Mouse (Mus musculus): ENCODE measurements around the gene Daam1. TPM values are rescaled to one million over a fixed set of nuclear protein-coding genes. Genes with fewer than 3 reads are reported as not detected.
A peak's percentile ranks its signal among the peaks of the same experiment; 100 is the strongest.

Gene Daam1
- polyA plus RNA-seq, 1 experiment from 2014 or later: 20.9 TPM

- Histone ChIP-seq H3K9me3 (ENCODE audit: control insufficient read depth, low read length) (no peaks in the 10 kb centered on the region), H3K27me3 (ENCODE audit: control insufficient read depth, insufficient read depth, low read length) (no peaks in the 10 kb centered on the region), H3K4me3 (ENCODE audit: low read depth, low read length) (no peak overlapping the region), H3K36me3 (ENCODE audit: control insufficient read depth, insufficient read depth, low read length) (no peaks in the 10 kb centered on the region), H3K4me2 (ENCODE audit: low read depth) (no peak overlapping the region), H3K4me1 (ENCODE audit: control insufficient read depth, insufficient read depth, low read length) (no peaks in the 10 kb centered on the region; the same call in 1 of the 2 replicates), H3K9ac (ENCODE audit: low read length) (no peak overlapping the region), H3K27ac (ENCODE audit: low read depth, low read length) (no peak overlapping the region)
- ATAC-seq (ENCODE audit: insufficient read depth, low FRiP score, low TSS enrichment) (no peak), DNase-seq (ENCODE audit: low spot score) (no peak)
- WGBS: 81% methylated on average over 5 of the region's 5 CpGs
Observed at GRCm38 (mm10) chr12:71859096-71859495, 28.2 kb downstream of the Daam1 start.

DNA sequence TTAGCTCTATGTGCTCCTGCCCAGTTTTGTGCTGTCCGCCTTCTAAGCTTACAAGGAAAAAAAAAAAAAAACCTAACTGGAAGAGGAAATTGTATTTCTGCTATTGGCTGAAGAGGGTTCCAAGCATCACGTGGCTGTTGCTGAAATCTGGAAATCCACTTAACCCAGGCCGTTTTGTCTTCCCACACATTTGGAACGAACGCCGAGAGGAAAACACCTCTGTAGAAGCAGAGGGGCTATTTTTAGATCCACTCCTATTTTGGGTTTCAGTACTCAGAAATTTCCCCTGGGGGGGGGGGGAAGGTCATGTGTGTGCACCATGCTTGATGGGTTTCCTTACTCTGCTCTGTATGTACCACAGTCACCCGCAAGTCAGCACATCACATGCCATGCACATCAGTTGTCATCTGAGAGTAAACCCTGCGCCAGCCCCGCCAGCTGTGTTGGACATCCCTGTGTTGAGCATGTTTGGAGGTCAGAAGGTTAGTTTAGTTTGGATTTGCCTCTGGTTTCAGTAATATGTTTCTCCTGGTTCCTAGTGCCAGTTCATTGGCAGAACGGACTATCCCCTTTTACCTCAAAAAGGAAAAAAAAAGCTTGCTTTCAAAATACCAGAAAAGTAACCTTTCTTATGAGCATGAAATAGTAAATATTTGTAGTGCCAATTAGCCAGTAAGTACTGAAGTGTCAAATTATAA, 33.1 kb downstream of the Daam1 start:
- Histone ChIP-seq H3K4me3 (ENCODE audit: low read depth, low read length) (no peak overlapping the region), H3K9ac (ENCODE audit: low read length) (no peak overlapping the region), H3K36me3 (ENCODE audit: control insufficient read depth, insufficient read depth, low read length) (no peaks in the 10 kb centered on the region), H3K4me1 (ENCODE audit: control insufficient read depth, insufficient read depth, low read length) (no peaks in the 10 kb centered on the region), H3K9me3 (ENCODE audit: control insufficient read depth, low read length) (no peaks in the 10 kb centered on the region), H3K27me3 (ENCODE audit: control insufficient read depth, insufficient read depth, low read length) (no peaks in the 10 kb centered on the region), H3K4me2 (ENCODE audit: low read depth) (no peak overlapping the region), H3K27ac (ENCODE audit: low read depth, low read length) (no peak overlapping the region)
- WGBS: 59% methylated on average over 10 of the region's 10 CpGs
- DNase-seq (ENCODE audit: low spot score) (peak; percentile 26), ATAC-seq (ENCODE audit: insufficient read depth, low FRiP score, low TSS enrichment) (no peak)

DNA sequence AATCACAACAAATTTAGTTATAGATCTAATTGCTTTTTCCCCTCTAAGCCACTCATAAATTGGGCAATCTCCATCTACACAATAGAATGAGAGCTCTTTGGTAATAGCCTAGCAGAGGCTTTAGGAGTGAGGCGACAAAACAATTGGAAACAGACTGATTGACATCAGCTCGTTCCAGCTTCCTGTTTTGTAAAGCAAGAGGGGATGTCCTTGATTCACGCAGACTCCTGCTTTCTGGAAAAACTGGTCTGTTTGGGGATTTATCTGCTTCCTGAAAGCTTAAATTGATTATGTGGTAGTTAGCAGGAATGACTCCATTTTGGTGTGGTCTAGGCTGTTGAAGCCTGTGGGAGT, 33.6 kb downstream of the Daam1 start:
- ATAC-seq (ENCODE audit: insufficient read depth, low FRiP score, low TSS enrichment) (no peak), DNase-seq (ENCODE audit: low spot score) (no peak)
- Histone ChIP-seq H3K36me3 (ENCODE audit: control insufficient read depth, insufficient read depth, low read length) (no peaks in the 10 kb centered on the region), H3K9ac (ENCODE audit: low read length) (no peak overlapping the region), H3K27me3 (ENCODE audit: control insufficient read depth, insufficient read depth, low read length) (no peaks in the 10 kb centered on the region), H3K4me2 (ENCODE audit: low read depth) (no peak overlapping the region), H3K4me1 (ENCODE audit: control insufficient read depth, insufficient read depth, low read length) (no peaks in the 10 kb centered on the region), H3K27ac (ENCODE audit: low read depth, low read length) (no peak overlapping the region), H3K9me3 (ENCODE audit: control insufficient read depth, low read length) (no peaks in the 10 kb centered on the region), H3K4me3 (ENCODE audit: low read depth, low read length) (no peak overlapping the region)
- 26% methylated on average over 3 of the region's 3 CpGs for WGBS

GRCm38 (mm10) chr12:71865937-71866336, 35.1 kb downstream of the Daam1 start:
- Histone ChIP-seq H3K4me2 (ENCODE audit: low read depth) (no peak overlapping the region), H3K9ac (ENCODE audit: low read length) (no peak overlapping the region), H3K9me3 (ENCODE audit: control insufficient read depth, low read length) (no peaks in the 10 kb centered on the region), H3K4me3 (ENCODE audit: low read depth, low read length) (no peak overlapping the region), H3K36me3 (ENCODE audit: control insufficient read depth, insufficient read depth, low read length) (no peaks in the 10 kb centered on the region), H3K27me3 (ENCODE audit: control insufficient read depth, insufficient read depth, low read length) (no peaks in the 10 kb centered on the region), H3K4me1 (ENCODE audit: control insufficient read depth, insufficient read depth, low read length) (no peaks in the 10 kb centered on the region), H3K27ac (ENCODE audit: low read depth, low read length) (no peak overlapping the region)
- ATAC-seq (ENCODE audit: insufficient read depth, low FRiP score, low TSS enrichment): no peak
- 69% methylated on average over 3 of the region's 3 CpGs for WGBS
- no peak for DNase-seq (ENCODE audit: low spot score)

DNA sequence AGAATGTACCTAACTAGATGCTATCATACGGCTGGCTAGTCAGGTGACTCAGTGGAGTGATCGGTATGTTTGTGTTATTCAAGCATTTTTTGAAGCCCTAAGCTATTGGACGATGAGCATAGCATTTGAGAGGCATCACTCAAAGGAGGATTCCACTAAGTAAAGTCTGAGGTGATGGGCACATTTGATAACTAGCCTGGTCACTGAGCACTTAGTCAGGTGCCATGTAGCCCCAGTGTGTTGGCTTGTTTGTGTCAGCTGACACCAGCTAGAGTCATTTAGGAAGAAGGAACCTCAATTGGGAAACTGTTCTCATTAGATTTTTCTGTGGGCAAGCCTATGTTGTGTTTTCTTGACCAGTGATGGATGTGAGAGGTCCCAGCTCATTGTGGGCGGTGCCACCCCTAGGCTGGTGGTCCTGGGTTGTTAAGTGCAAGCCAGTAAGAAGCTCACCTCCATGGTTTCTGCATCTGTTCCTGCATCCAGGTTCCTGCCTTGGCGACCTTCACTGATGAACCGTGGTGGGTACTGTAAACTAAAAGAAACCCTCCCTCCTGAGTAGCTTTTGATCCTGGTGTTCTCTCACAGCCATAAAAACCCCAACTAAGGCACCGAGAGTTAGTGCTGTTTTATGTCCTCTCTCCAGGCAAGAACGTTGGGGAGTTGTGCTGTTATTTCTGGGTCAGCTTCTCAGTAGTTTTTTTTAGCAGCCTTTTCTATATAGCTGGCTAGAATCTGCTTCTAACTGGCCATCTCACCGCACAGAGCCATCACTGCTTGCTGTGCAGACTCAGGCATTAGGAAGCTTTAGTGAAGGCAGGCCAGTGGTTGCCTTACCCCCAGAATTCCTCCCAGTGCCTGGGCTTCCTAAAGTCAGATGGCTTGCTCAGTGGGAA, 36.7 kb downstream of the Daam1 start:
- no peak for DNase-seq (ENCODE audit: low spot score)
- no peaks in the 10 kb centered on the region for H3K36me3 ChIP-seq (ENCODE audit: control insufficient read depth, insufficient read depth, low read length)
- no peaks in the 10 kb centered on the region for H3K27me3 ChIP-seq (ENCODE audit: control insufficient read depth, insufficient read depth, low read length)
- WGBS: 57% methylated on average over 9 of the region's 9 CpGs
- H3K4me1 ChIP-seq (ENCODE audit: control insufficient read depth, insufficient read depth, low read length): no peaks in the 10 kb centered on the region
- H3K4me2 ChIP-seq (ENCODE audit: low read depth): no peak overlapping the region
- H3K9me3 ChIP-seq (ENCODE audit: control insufficient read depth, low read length): no peaks in the 10 kb centered on the region
- no peak overlapping the region for H3K27ac ChIP-seq (ENCODE audit: low read depth, low read length)
- no peak overlapping the region for H3K4me3 ChIP-seq (ENCODE audit: low read depth, low read length)
- no peak overlapping the region for H3K9ac ChIP-seq (ENCODE audit: low read length)
- no peak for ATAC-seq (ENCODE audit: insufficient read depth, low FRiP score, low TSS enrichment)

DNA sequence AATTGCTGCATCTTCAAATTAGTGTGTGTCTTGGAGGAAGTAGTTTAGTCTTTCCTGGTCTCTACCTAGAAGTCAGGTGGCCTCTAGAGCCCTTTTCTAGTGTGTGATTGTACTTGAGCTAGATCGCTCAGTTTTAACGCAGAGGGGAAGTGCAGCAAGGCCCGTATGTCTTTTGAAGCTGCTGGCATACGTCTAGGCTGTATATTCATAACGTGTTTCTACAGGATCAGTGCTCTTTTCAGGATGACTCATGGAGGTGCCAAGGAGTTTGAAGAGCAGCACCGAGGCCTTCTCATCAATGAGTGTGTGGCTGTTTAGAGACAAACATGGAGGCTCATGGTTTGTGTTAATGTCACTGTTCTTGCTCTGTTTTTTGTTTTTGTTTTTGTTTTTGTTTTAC, 39.8 kb downstream of the Daam1 start:
- no peak for ATAC-seq (ENCODE audit: insufficient read depth, low FRiP score, low TSS enrichment)
- no peak overlapping the region for H3K9ac ChIP-seq (ENCODE audit: low read length)
- no peaks in the 10 kb centered on the region for H3K9me3 ChIP-seq (ENCODE audit: control insufficient read depth, low read length)
- no peak for DNase-seq (ENCODE audit: low spot score)
- H3K36me3 ChIP-seq (ENCODE audit: control insufficient read depth, insufficient read depth, low read length): no peaks in the 10 kb centered on the region
- WGBS: 91% methylated on average over 6 of the region's 6 CpGs
- no peak overlapping the region for H3K4me3 ChIP-seq (ENCODE audit: low read depth, low read length)
- H3K4me1 ChIP-seq (ENCODE audit: control insufficient read depth, insufficient read depth, low read length): no peaks in the 10 kb centered on the region
- H3K27ac ChIP-seq (ENCODE audit: low read depth, low read length): no peak overlapping the region
- H3K27me3 ChIP-seq (ENCODE audit: control insufficient read depth, insufficient read depth, low read length): no peaks in the 10 kb centered on the region
- no peak overlapping the region for H3K4me2 ChIP-seq (ENCODE audit: low read depth)

DNA sequence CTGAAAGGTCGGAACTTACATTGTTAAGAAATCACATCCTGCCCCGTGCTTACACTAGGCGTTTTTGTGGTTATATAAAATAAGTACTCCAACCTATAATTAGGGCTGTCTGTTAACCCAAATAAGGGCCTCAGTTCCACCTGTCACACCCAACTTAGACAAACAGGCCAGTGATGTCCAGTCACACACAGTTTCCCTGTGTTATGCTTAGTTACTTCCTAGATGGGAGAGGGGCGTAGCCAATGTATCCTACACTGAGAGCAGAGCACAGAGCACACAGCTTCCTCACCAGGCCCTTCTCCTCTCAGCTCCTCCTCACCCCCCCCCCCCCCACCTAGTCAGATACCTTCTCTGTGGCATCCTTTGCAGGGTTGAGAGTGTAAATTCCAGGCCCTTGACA, 41.5 kb downstream of the Daam1 start:
- no peak overlapping the region for H3K4me3 ChIP-seq (ENCODE audit: low read depth, low read length)
- H3K9ac ChIP-seq (ENCODE audit: low read length): no peak overlapping the region
- H3K4me2 ChIP-seq (ENCODE audit: low read depth): no peak overlapping the region
- H3K27ac ChIP-seq (ENCODE audit: low read depth, low read length): no peak overlapping the region
- no peaks in the 10 kb centered on the region for H3K36me3 ChIP-seq (ENCODE audit: control insufficient read depth, insufficient read depth, low read length)
- ATAC-seq (ENCODE audit: insufficient read depth, low FRiP score, low TSS enrichment): no peak
- no peak for DNase-seq (ENCODE audit: low spot score)
- H3K27me3 ChIP-seq (ENCODE audit: control insufficient read depth, insufficient read depth, low read length): no peaks in the 10 kb centered on the region
- no peaks in the 10 kb centered on the region for H3K9me3 ChIP-seq (ENCODE audit: control insufficient read depth, low read length)
- WGBS: 95% methylated on average over 4 of the region's 4 CpGs
- no peaks in the 10 kb centered on the region for H3K4me1 ChIP-seq (ENCODE audit: control insufficient read depth, insufficient read depth, low read length)

GRCm38 (mm10) chr12:71874561-71874960, 43.7 kb downstream of the Daam1 start:
- no peaks in the 10 kb centered on the region for H3K4me1 ChIP-seq (ENCODE audit: control insufficient read depth, insufficient read depth, low read length)
- WGBS: 94% methylated on average over 6 of the region's 6 CpGs
- no peaks in the 10 kb centered on the region for H3K36me3 ChIP-seq (ENCODE audit: control insufficient read depth, insufficient read depth, low read length)
- ATAC-seq (ENCODE audit: insufficient read depth, low FRiP score, low TSS enrichment): no peak
- no peak for DNase-seq (ENCODE audit: low spot score)
- no peak overlapping the region for H3K4me3 ChIP-seq (ENCODE audit: low read depth, low read length)
- no peaks in the 10 kb centered on the region for H3K27me3 ChIP-seq (ENCODE audit: control insufficient read depth, insufficient read depth, low read length)
- no peaks in the 10 kb centered on the region for H3K9me3 ChIP-seq (ENCODE audit: control insufficient read depth, low read length)
- no peak overlapping the region for H3K4me2 ChIP-seq (ENCODE audit: low read depth)
- no peak overlapping the region for H3K27ac ChIP-seq (ENCODE audit: low read depth, low read length)
- H3K9ac ChIP-seq (ENCODE audit: low read length): no peak overlapping the region

- Histone ChIP-seq H3K36me3 (ENCODE audit: control insufficient read depth, insufficient read depth, low read length) (no peaks in the 10 kb centered on the region), H3K4me1 (ENCODE audit: control insufficient read depth, insufficient read depth, low read length) (no peaks in the 10 kb centered on the region), H3K9me3 (ENCODE audit: control insufficient read depth, low read length) (no peaks in the 10 kb centered on the region), H3K9ac (ENCODE audit: low read length) (no peak overlapping the region), H3K27me3 (ENCODE audit: control insufficient read depth, insufficient read depth, low read length) (no peaks in the 10 kb centered on the region), H3K4me2 (ENCODE audit: low read depth) (no peak overlapping the region), H3K27ac (ENCODE audit: low read depth, low read length) (no peak overlapping the region), H3K4me3 (ENCODE audit: low read depth, low read length) (no peak overlapping the region)
- 93% methylated on average over 3 of the region's 3 CpGs for WGBS
- ATAC-seq (ENCODE audit: insufficient read depth, low FRiP score, low TSS enrichment) (no peak), DNase-seq (ENCODE audit: low spot score) (no peak)
Observed at GRCm38 (mm10) chr12:71874984-71875383, 44.1 kb downstream of the Daam1 start.

Measured in neural tube, embryonic 11.5 days (tissue).